Mouse (Mus musculus) gastrocnemius, adult 2 months (tissue): ENCODE data around the gene Hsd17b12. TPM values are rescaled to one million over a fixed set of nuclear protein-coding genes. Genes with fewer than 3 reads are reported as not detected.

Experiments
- DNase-seq: peaks from one replicate; pipeline ENCODE4 v3.0.0; 2022
- H3K27ac ChIP-seq: fragments of 200-600 bp; 2 replicates; pipeline ENCODE4 v1.8.1; 2022; ENCODE audit warnings: mild to moderate bottlenecking
- H3K4me3 ChIP-seq: fragments of 200-600 bp; 2 replicates; pipeline ENCODE4 v1.8.1; 2022; ENCODE audit warnings: mild to moderate bottlenecking, moderate library complexity
- CTCF ChIP-seq: fragments of 200-600 bp; IDR thresholded peaks from 2 replicates; pipeline ENCODE4 v1.8.1; 2022; ENCODE audit warnings: antibody characterized with exemption, mild to moderate bottlenecking, moderate library complexity
- intact Hi-C: fragments of 180-260 bp; cut with DNase I; formaldehyde crosslinking; loops from one replicate; pipeline ENCODE4 v1.15.1; 2025
- total RNA-seq, 2 experiments: library from RNA; stranded (reverse); gene quantifications; 2 replicates each; pipeline ENCODE4 v1.2.3; 2021

Hsd17b12 gene
- total RNA-seq, 2 experiments from 2014 or later: 5.1 to 8.2 TPM

DNA sequence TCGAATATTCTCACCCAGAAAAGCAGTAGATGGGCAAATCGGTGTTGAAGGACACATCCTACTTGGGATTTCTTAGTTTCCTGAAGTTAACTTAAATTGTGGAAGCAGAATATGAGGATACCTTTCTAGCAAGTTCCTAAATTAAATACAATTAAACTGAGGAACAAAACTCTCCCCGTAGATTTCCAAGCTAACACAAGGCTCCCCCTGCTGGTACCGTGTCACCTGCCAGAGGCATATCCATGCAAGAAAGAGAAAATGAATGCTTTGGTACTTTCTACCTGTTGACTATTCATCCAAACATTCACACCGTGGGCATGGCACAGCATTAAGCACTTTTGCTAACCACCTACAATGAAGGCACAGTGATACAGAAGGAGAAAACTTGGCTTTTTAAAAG is 98.3 kb downstream of the Hsd17b12 start:
- H3K27ac ChIP-seq: no peak overlapping the region
- peak; percentile 53 for TF ChIP-seq CTCF
- intact Hi-C loops: no loop called here
- H3K4me3 ChIP-seq: no peak overlapping the region
- DNase-seq: peak; percentile 38

DNA sequence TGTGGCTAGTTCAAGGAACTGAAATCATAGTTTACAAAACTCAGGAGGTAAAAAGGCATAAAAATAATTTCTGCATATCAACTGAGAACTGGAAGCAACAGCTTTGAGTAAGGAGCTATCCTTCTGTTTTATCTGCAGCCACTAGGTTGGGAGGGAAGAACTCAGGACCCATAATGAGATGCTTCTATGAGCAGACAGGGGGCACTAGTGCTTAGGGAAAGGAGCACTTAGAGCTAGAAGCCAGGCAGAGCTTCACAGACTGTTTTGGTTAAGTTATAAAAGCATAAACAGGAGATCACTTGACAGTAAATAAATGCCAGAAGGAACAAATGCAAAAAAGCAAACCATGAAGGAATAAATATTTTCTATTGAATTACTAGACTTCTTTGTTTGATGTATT is 103.0 kb downstream of the Hsd17b12 start:
- intact Hi-C loops: loop anchor here (2.0 kb wide), 1 partner anchor 190 kb away; no protein-coding TSS in a partner anchor
- DNase-seq: no peak
- no peak overlapping the region for H3K4me3 ChIP-seq
- H3K27ac ChIP-seq: no peak overlapping the region
- TF ChIP-seq CTCF: peak; percentile 81

- no peak for TF ChIP-seq CTCF
- Histone ChIP-seq H3K27ac (no peak overlapping the region), H3K4me3 (no peak overlapping the region)
- DNase-seq: no peak
- intact Hi-C loops: no loop called here
Observed at GRCm38 (mm10) chr2:94051952-94052351, 105.8 kb downstream of the Hsd17b12 start.

GRCm38 (mm10) chr2:94050901-94051300 is 106.9 kb downstream of the Hsd17b12 start:
- H3K27ac ChIP-seq: no peak overlapping the region
- H3K4me3 ChIP-seq: no peak overlapping the region
- intact Hi-C loops: no loop called here

GRCm38 (mm10) chr2:94049471-94050176 is 108.1 kb downstream of the Hsd17b12 start:
- H3K4me3 ChIP-seq: no peak overlapping the region
- no peak for DNase-seq
- intact Hi-C loops: no loop called here
- no peak overlapping the region for H3K27ac ChIP-seq
- no peak for TF ChIP-seq CTCF

More at GRCm38 (mm10) chr2:94050901-94051300, 106.9 kb downstream of the Hsd17b12 start:
- no peak for TF ChIP-seq CTCF
- no peak for DNase-seq

DNA sequence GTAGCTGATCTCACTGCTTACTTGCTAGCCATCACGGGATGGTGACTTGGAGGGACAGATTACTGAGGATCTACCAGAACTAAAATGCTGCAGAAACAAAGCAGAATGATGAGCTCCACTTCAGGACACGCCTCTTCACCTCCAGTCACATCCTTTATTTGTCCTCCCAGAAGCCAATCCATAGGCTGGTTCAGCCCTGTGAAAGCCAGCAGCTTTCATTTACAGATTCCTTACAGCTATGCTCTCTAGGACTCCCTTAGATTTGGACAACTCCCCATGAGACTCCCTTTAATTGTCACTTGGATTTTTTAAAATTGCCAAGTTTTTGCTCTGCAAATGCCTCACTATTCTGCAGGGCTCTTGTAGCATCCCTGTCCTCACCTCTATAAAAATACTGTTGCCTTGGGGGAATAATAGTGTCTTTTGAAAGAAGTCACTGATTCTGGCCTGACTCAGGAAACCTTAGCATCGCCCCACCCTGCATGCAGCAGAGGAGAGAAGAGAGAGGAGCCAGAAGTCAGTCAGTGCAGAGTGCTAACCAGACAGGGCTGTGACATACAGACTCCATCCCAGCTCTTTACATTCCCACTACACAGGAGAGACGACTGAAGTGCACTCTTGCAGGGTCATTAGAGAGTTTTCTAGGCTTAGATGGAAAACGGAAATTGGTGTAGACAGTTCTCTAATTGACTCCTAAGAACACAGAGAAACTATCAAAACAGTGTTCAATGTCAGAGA is 108.9 kb downstream of the Hsd17b12 start:
- intact Hi-C loops: no loop called here
- no peak for DNase-seq
- no peak for TF ChIP-seq CTCF
- no peak overlapping the region for H3K4me3 ChIP-seq
- no peak overlapping the region for H3K27ac ChIP-seq

- no peak overlapping the region for H3K27ac ChIP-seq
- intact Hi-C loops: no loop called here
- no peak overlapping the region for H3K4me3 ChIP-seq
- no peak for DNase-seq
- TF ChIP-seq CTCF: no peak
Observed at GRCm38 (mm10) chr2:94048271-94048670, 109.5 kb downstream of the Hsd17b12 start.

DNA sequence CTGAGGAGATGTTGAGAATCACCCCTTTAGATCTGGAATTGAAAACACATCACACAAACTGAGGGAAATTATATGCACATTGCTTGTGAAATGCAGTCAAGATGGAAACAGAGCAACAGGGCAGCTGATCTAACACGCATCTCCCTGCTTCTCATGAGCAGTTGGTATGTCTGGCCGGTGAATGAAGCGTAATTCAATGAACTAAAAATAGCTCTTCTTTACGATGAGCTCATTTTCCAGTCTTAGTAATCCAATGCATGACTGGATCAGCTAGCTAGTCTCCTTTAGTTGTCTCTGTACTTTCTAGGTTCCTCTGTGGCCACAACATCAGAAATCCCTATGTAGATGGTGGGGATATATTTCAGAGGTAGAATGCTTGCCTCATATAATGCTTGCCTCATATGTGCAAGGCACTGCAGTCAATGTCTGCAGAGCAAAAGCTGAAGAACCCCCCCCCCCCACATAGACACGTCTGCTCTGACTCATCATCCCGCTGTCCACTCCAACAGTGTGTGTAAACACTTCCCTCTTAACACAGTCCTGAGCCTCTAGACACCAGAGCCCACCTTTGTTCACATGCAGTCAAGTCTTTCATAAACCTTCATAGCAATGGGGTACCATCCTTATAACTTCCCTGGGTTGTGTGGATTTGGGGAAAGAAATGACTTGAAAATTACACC is 112.2 kb downstream of the Hsd17b12 start:
- no peak for TF ChIP-seq CTCF
- DNase-seq: no peak
- no peak overlapping the region for H3K4me3 ChIP-seq
- H3K27ac ChIP-seq: peak overlapping the region; percentile 72
- intact Hi-C loops: no loop called here

- DNase-seq: no peak
- Histone ChIP-seq H3K4me3 (0 out of 2 replicates have a peak overlapping the region, but pooled peaks have one; percentile 5), H3K27ac (peak overlapping the region; percentile 72)
- intact Hi-C loops: no loop called here
- no peak for TF ChIP-seq CTCF
Observed at GRCm38 (mm10) chr2:94044174-94044573, 113.6 kb downstream of the Hsd17b12 start.

DNA sequence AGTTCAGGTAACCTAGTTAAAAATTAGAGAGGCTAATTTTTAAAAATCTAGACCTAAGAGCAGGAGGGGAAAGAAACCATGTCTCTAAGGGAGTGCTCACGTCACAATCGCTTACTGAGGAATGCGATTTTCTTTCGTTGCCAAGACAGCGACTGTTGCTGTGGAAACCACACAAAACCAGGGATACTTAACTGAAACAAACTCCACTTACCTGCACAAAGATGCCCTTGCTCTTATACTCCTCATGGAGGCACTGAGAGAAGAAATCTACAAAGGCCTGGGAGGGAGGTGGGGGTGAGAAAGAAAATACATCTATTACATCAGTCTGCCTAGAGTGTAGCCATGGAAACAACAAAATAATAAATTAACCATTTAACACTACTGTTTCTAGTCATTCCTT is 114.1 kb downstream of the Hsd17b12 start:
- Histone ChIP-seq H3K27ac (no peak overlapping the region), H3K4me3 (0 out of 2 replicates have a peak overlapping the region, but pooled peaks have one; percentile 5)
- intact Hi-C loops: no loop called here
- no peak for TF ChIP-seq CTCF
- no peak for DNase-seq

DNA sequence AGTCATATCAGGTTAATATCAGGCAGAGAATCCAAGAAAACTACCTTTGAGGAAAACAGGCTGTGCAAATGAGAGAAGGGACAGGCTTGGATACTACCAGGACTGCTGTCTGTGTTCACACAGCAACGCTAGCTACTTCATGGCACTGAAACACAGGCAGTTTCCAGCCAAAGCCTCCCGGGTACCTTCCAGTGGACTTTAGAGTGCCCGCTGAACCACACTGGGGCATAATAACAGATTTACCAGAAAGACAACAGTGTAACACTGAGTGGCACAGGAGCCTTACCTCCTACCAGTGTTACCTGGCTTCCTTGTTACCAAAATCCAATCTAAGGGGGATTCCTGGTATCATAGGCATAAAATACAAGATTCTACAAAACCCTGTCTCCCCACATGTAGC is 115.3 kb downstream of the Hsd17b12 start:
- intact Hi-C loops: no loop called here
- TF ChIP-seq CTCF: no peak
- H3K4me3 ChIP-seq: no peak overlapping the region
- DNase-seq: no peak
- H3K27ac ChIP-seq: no peak overlapping the region

DNA sequence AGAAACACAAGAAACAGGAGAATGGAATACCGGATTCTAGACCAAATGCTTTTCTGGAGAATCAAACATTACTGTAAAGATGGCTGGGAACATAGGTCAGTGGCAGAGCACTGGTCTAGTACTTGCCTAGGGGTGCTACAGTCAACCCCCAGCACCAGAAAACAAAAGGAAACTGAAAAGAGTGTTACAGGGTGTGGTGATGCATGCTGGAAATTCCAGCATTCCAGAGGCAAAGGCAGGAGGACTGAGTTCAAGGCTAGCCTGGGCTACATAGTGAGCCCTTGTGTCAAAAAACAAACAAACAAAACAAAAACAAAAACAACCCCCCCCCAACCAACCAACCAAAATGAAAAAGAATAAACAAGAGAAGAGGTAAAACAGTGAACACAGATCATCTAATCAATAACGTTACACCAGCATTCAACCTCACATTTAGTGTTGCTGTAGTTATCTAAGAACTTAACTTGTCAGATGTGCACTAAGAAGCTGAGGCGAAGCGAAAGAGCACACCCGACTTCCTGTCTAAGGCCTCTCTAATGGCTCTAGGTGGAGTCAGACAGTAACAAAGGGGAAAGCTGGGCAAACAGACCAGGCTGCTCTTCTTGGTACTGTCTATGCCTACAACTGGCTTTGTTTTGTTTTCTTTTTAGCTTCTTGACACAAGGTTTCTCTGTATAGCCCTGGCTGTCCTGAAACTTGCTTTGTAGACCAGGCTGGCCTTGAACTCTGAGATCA is 117.2 kb downstream of the Hsd17b12 start:
- no peak for TF ChIP-seq CTCF
- no peak overlapping the region for H3K27ac ChIP-seq
- H3K4me3 ChIP-seq: no peak overlapping the region
- intact Hi-C loops: no loop called here
- DNase-seq: no peak
